Mouse (Mus musculus) forebrain, embryonic 16.5 days (tissue): ENCODE data around the gene Prmt2. TPM values are rescaled to one million over a fixed set of nuclear protein-coding genes. Genes with fewer than 3 reads are reported as not detected.

Experiments used
- ATAC-seq: fragments of 200-750 bp; cut with Nextera tagmentation; 2 replicates; pipeline ENCODE4 v1.8.0; 2017; ENCODE audit warnings: mild to moderate bottlenecking, moderate library complexity
- H3K27ac ChIP-seq: fragments of 300-500 bp; sonication (generic); 2 replicates; pipeline ENCODE4 v1.5.1; 2014; ENCODE audit warnings: low read length, control low read depth
- H3K27me3 ChIP-seq: fragments of 300-500 bp; sonication (generic); replicated peaks from 2 replicates; pipeline ENCODE4 v1.6.1; 2014; ENCODE audit warnings: low read length; ENCODE audit not compliant: control insufficient read depth, insufficient read depth
- H3K36me3 ChIP-seq: fragments of 300-500 bp; sonication (generic); 2 replicates; pipeline ENCODE4 v1.6.1; 2014; ENCODE audit not compliant: control insufficient read depth, insufficient read depth
- H3K4me1 ChIP-seq: fragments of 300-500 bp; sonication (generic); replicated peaks from 2 replicates; pipeline ENCODE4 v1.6.1; 2014; ENCODE audit warnings: low read length; ENCODE audit not compliant: control insufficient read depth, insufficient read depth
- H3K4me2 ChIP-seq: fragments of 300-500 bp; sonication (generic); 2 replicates; pipeline ENCODE4 v1.6.1; 2014; ENCODE audit warnings: mild to moderate bottlenecking, low read length, control low read depth
- H3K4me3 ChIP-seq: fragments of 300-500 bp; sonication (generic); replicated peaks from 2 replicates; pipeline ENCODE4 v1.5.1; 2014; ENCODE audit warnings: mild to moderate bottlenecking, low read length, control low read depth
- H3K9ac ChIP-seq: fragments of 300-500 bp; sonication (generic); replicated peaks from 2 replicates; pipeline ENCODE4 v1.6.1; 2014; ENCODE audit warnings: low read depth, low read length, control low read depth
- H3K9me3 ChIP-seq: fragments of 300-500 bp; sonication (generic); 2 replicates; pipeline ENCODE4 v1.6.1; 2016; ENCODE audit warnings: low read length; ENCODE audit not compliant: control insufficient read depth
- WGBS: fragments of 180-500 bp; shearing (Covaris S2); extraction: QIAGEN DNeasy Blood & Tissue Kit; methylation state at CpG from one replicate; pipeline ENCODE4 v1.1.7; 2014; 5-methylcytosine and 5-hydroxymethylcytosine counted together
- polyA plus RNA-seq: library from polyadenylated mRNA; unstranded; fragments of >200 nt; fragmentation: Nextera tagmentation; extraction: Ambion mirVana; gene quantifications from 2 replicates; pipeline ENCODE4 v1.2.1, GENCODE M21; 2015

Prmt2 gene
- polyA plus RNA-seq, 1 experiment from 2014 or later, result 309 TPM

- no peak overlapping the region for H3K27ac ChIP-seq
- no peaks in the 10 kb centered on the region for H3K9me3 ChIP-seq
- no peaks in the 10 kb centered on the region for H3K4me1 ChIP-seq
- 93% methylated on average over 13 of the region's 13 CpGs for WGBS
- no peaks in the 10 kb centered on the region for H3K27me3 ChIP-seq
- no peak overlapping the region for H3K4me2 ChIP-seq
- H3K4me3 ChIP-seq, result no peak overlapping the region
- no peak overlapping the region for H3K9ac ChIP-seq
- ATAC-seq, result no peak
- H3K36me3 ChIP-seq, result peaks cover 14% of the 10 kb centered on the region
Observed at GRCm38 (mm10) chr10:76207262-76207796, 30.3 kb downstream of the Prmt2 start.

GRCm38 (mm10) chr10:76203798-76204283 lies 33.8 kb downstream of the Prmt2 start:
- peak overlapping the region; percentile 44 for H3K4me2 ChIP-seq
- H3K4me1 ChIP-seq, result no peaks in the 10 kb centered on the region
- peak overlapping the region; percentile 33 for H3K4me3 ChIP-seq
- H3K9me3 ChIP-seq, result no peaks in the 10 kb centered on the region
- peak overlapping the region; percentile 54 for H3K9ac ChIP-seq
- H3K36me3 ChIP-seq, result peaks cover 14% of the 10 kb centered on the region
- ATAC-seq, result peak; percentile 63
- no peaks in the 10 kb centered on the region for H3K27me3 ChIP-seq
- WGBS, result 15% methylated on average over 18 of the region's 18 CpGs
- no peak overlapping the region for H3K27ac ChIP-seq

GRCm38 (mm10) chr10:76201978-76202377 lies 35.7 kb downstream of the Prmt2 start:
- Histone ChIP-seq H3K4me2 (no peak overlapping the region), H3K4me3 (no peak overlapping the region), H3K27ac (no peak overlapping the region), H3K4me1 (no peaks in the 10 kb centered on the region), H3K36me3 (peaks cover 4% of the 10 kb centered on the region; the same call in 1 of the 2 replicates), H3K9ac (no peak overlapping the region), H3K27me3 (no peaks in the 10 kb centered on the region), H3K9me3 (no peaks in the 10 kb centered on the region)
- no peak for ATAC-seq
- 21% methylated on average over 7 of the region's 7 CpGs for WGBS

DNA sequence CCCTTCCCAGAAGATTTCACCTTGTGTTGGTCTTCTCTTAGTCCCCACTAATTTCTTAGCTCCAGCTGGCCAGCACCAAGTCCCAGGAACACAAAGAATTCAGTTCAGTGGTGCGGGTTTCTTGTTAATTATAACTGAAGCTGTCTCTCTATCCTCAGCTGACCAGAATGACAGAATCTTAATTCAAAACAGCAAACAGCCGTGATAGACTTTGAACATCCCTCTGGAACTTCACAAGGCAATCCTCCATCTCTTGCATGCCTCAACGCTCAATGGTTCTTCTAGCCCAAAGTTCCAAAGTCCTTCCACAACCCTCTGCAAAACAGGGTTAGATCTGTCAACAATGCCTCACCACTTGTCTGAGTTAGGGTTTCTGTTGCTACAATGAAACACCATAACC lies 36.2 kb downstream of the Prmt2 start:
- no peaks in the 10 kb centered on the region for H3K27me3 ChIP-seq
- H3K4me1 ChIP-seq, result no peaks in the 10 kb centered on the region
- 90% methylated on average over 3 of the region's 3 CpGs for WGBS
- H3K9ac ChIP-seq, result no peak overlapping the region
- no peak overlapping the region for H3K4me2 ChIP-seq
- H3K36me3 ChIP-seq, result peaks cover 2% of the 10 kb centered on the region; the same call in 1 of the 2 replicates
- ATAC-seq, result no peak
- H3K4me3 ChIP-seq, result no peak overlapping the region
- H3K27ac ChIP-seq, result no peak overlapping the region
- H3K9me3 ChIP-seq, result no peaks in the 10 kb centered on the region

GRCm38 (mm10) chr10:76188010-76188409 lies 49.7 kb downstream of the Prmt2 start:
- WGBS, result 93% methylated on average over 1 of the region's 1 CpGs

DNA sequence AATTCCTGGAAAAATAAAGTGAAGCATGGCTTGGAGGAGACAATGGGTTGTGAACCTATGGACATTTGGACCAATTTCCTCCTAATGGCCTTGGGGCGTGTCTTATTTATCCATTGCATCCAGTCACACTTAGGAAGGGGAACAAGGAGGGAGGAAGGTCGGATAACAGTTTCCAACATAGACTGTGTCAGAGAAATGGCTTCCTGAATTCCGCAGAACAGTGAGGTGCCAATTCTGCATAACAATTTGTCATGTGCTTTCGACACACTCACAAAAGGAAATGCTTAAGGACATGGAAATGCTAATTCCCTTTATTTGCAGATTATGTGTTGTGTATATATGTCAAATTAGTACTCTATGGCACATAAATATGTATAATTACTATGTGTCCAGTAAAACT lies 52.4 kb downstream of the Prmt2 start:
- 80% methylated on average over 4 of the region's 4 CpGs for WGBS
- H3K9ac ChIP-seq, result no peak overlapping the region
- H3K27ac ChIP-seq, result no peak overlapping the region
- ATAC-seq, result no peak
- no peak overlapping the region for H3K4me3 ChIP-seq
- no peaks in the 10 kb centered on the region for H3K9me3 ChIP-seq
- H3K27me3 ChIP-seq, result no peaks in the 10 kb centered on the region
- no peak overlapping the region for H3K4me2 ChIP-seq
- H3K4me1 ChIP-seq, result no peaks in the 10 kb centered on the region
- no peaks in the 10 kb centered on the region for H3K36me3 ChIP-seq

More at GRCm38 (mm10) chr10:76188010-76188409, 49.7 kb downstream of the Prmt2 start:
- Histone ChIP-seq H3K4me3 (no peak overlapping the region), H3K4me2 (no peak overlapping the region), H3K9ac (no peak overlapping the region), H3K27ac (no peak overlapping the region), H3K36me3 (no peaks in the 10 kb centered on the region), H3K9me3 (no peaks in the 10 kb centered on the region), H3K27me3 (no peaks in the 10 kb centered on the region), H3K4me1 (no peaks in the 10 kb centered on the region)
- ATAC-seq, result no peak

DNA sequence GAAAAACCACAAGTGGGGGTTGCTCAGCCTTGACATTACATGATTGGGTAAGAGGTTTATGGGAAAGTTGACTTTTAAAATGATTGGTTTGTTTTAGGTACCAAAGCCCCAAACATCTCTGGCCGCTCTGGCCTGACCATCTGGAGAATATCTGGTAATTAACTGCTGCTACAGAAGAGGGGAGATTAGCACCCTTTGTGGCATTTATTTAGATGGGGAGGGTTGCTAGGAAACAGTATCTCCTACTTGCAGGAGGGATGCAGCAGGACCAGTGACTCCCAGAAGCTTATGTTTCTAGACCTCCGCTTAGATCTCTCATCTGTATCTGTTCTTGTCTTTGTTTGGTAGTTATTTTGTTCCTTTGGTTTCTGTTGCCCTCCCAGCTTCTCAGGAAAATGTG lies 62.8 kb downstream of the Prmt2 start:
- ATAC-seq, result no peak
- H3K9ac ChIP-seq, result no peak overlapping the region
- H3K36me3 ChIP-seq, result no peaks in the 10 kb centered on the region
- no peak overlapping the region for H3K27ac ChIP-seq
- no peak overlapping the region for H3K4me3 ChIP-seq
- WGBS, result 41% methylated on average over 2 of the region's 2 CpGs
- no peak overlapping the region for H3K4me2 ChIP-seq
- no peaks in the 10 kb centered on the region for H3K27me3 ChIP-seq
- H3K9me3 ChIP-seq, result no peaks in the 10 kb centered on the region
- no peaks in the 10 kb centered on the region for H3K4me1 ChIP-seq

- WGBS, result 61% methylated on average over 1 of the region's 1 CpGs
- no peaks in the 10 kb centered on the region for H3K27me3 ChIP-seq
- no peak overlapping the region for H3K4me3 ChIP-seq
- H3K9me3 ChIP-seq, result no peaks in the 10 kb centered on the region
- no peaks in the 10 kb centered on the region for H3K4me1 ChIP-seq
- no peaks in the 10 kb centered on the region for H3K36me3 ChIP-seq
- no peak overlapping the region for H3K4me2 ChIP-seq
- no peak overlapping the region for H3K27ac ChIP-seq
- no peak for ATAC-seq
- H3K9ac ChIP-seq, result no peak overlapping the region
Observed at GRCm38 (mm10) chr10:76158009-76158408, 79.7 kb downstream of the Prmt2 start.

DNA sequence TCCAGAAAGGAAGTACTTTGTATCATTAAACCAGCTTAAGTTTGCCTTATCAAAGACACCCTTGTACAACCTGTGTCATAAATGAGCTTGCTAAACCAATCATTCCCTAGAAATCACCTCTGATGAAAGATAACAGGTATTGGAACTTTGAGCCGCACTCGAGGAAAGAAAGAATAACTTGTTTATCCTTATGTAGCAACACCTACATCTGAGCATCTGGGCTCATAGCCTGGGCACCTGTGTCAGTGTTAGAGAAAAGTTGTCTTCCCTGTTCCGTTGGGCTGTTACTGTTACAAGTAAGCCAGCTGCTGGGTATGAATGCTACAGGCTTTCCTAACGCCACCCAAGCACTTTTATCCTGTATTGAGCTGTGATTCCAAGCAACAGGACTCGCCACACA lies 80.1 kb downstream of the Prmt2 start:
- no peak overlapping the region for H3K27ac ChIP-seq
- H3K36me3 ChIP-seq, result no peaks in the 10 kb centered on the region
- no peak overlapping the region for H3K9ac ChIP-seq
- WGBS, result 80% methylated on average over 5 of the region's 5 CpGs
- no peaks in the 10 kb centered on the region for H3K4me1 ChIP-seq
- H3K4me3 ChIP-seq, result no peak overlapping the region
- H3K9me3 ChIP-seq, result no peaks in the 10 kb centered on the region
- no peak for ATAC-seq
- H3K27me3 ChIP-seq, result no peaks in the 10 kb centered on the region
- H3K4me2 ChIP-seq, result no peak overlapping the region
